Mouse (Mus musculus) G1E (cell line): ENCODE measurements around the gene Man1a.

Experiments used
- CTCF ChIP-seq: IDR thresholded peaks from 2 replicates; pipeline ENCODE4 v1.5.1; 2012; ENCODE audit warnings: low read depth, low read length, inconsistent platforms, mixed read lengths
- GATA1 ChIP-seq: IDR thresholded peaks from 2 replicates; pipeline ENCODE4 v1.6.1; 2012; ENCODE audit warnings: borderline replicate concordance, low read length, inconsistent platforms, mixed read lengths

- no peak for TF ChIP-seq CTCF
- TF ChIP-seq GATA1 = no peak
Measured at GRCm38 (mm10) chr10:53914974-53915609, 161.3 kb downstream of the Man1a start.
